Mouse (Mus musculus) midbrain, embryonic 11.5 days (tissue): ENCODE measurements around the gene Rpl9-ps6. TPM values are rescaled to one million over a fixed set of nuclear protein-coding genes. Genes with fewer than 3 reads are reported as not detected.

ENCODE experiments used
- ATAC-seq: fragments of 200-750 bp; cut with Nextera tagmentation; 2 replicates; pipeline ENCODE4 v1.8.0; 2017; ENCODE audit warnings: moderate TSS enrichment, moderate library complexity; ENCODE audit not compliant: low FRiP score
- DNase-seq: peaks from one replicate; pipeline ENCODE4 v3.0.0; 2015; ENCODE audit warnings: low spot score; ENCODE audit errors: missing footprints
- H3K27ac ChIP-seq: fragments of 300-500 bp; sonication (generic); 2 replicates; pipeline ENCODE4 v1.5.1; 2014; ENCODE audit warnings: low read depth, low read length
- H3K27me3 ChIP-seq: fragments of 300-500 bp; sonication (generic); 2 replicates; pipeline ENCODE4 v1.6.1; 2014; ENCODE audit warnings: mild to moderate bottlenecking, low read length, moderate library complexity, mixed read lengths; ENCODE audit not compliant: control insufficient read depth, insufficient read depth
- H3K36me3 ChIP-seq: fragments of 300-500 bp; sonication (generic); 2 replicates; pipeline ENCODE4 v1.6.1; 2014; ENCODE audit warnings: mild to moderate bottlenecking, low read length, moderate library complexity, mixed read lengths; ENCODE audit not compliant: control insufficient read depth, insufficient read depth
- H3K4me1 ChIP-seq: fragments of 300-500 bp; sonication (generic); 2 replicates; pipeline ENCODE4 v1.6.1; 2014; ENCODE audit warnings: low read length; ENCODE audit not compliant: control insufficient read depth, insufficient read depth
- H3K4me2 ChIP-seq: fragments of 300-500 bp; sonication (generic); 2 replicates; pipeline ENCODE4 v1.6.1; 2014; ENCODE audit warnings: mild to moderate bottlenecking, moderate library complexity
- H3K4me3 ChIP-seq: fragments of 300-500 bp; sonication (generic); 2 replicates; pipeline ENCODE4 v1.5.1; 2014; ENCODE audit warnings: low read depth, low read length
- H3K9ac ChIP-seq: fragments of 300-500 bp; sonication (generic); 2 replicates; pipeline ENCODE4 v1.6.1; 2014; ENCODE audit warnings: low read length
- H3K9me3 ChIP-seq: fragments of 300-500 bp; sonication (generic); 2 replicates; pipeline ENCODE4 v1.6.1; 2016; ENCODE audit warnings: low read length; ENCODE audit not compliant: control insufficient read depth
- WGBS: fragments of 180-500 bp; shearing (Covaris S2); extraction: QIAGEN DNeasy Blood & Tissue Kit; methylation state at CpG from one replicate; pipeline ENCODE4 v1.1.7; 2014; 5-methylcytosine and 5-hydroxymethylcytosine counted together
- polyA plus RNA-seq: library from polyadenylated mRNA; unstranded; fragments of >200 nt; fragmentation: Nextera tagmentation; extraction: Ambion mirVana; gene quantifications from 2 replicates; pipeline ENCODE4 v1.2.1, GENCODE M21; 2014

Rpl9-ps6 gene
- polyA plus RNA-seq = 78.5 and 81.3 TPM in 2 replicates

GRCm38 (mm10) chr19:32466478-32466877 lies at the start of gene Rpl9-ps6:
Rpl9-ps6 (minus strand) TSS chr19:32466578.
- Histone ChIP-seq H3K9ac (no peak within 1 kb of the TSS), H3K27me3 (no peaks in the 10 kb centered on the region), H3K36me3 (no peaks in the 10 kb centered on the region), H3K4me2 (no peak within 1 kb of the TSS), H3K4me1 (no peaks in the 10 kb centered on the region), H3K27ac (no peak within 1 kb of the TSS), H3K4me3 (no peak within 1 kb of the TSS), H3K9me3 (no peaks in the 10 kb centered on the region)
- no peak for ATAC-seq
- 84% methylated on average over 5 of the region's 6 CpGs for WGBS
- no peak for DNase-seq

GRCm38 (mm10) chr19:32512518-32512917 lies 46.1 kb upstream of the Rpl9-ps6 start:
- DNase-seq (peak; percentile 44), ATAC-seq (no peak)
- Histone ChIP-seq H3K4me3 (no peak overlapping the region), H3K9me3 (peaks cover 4% of the 10 kb centered on the region), H3K4me1 (no peaks in the 10 kb centered on the region), H3K36me3 (peaks cover 12% of the 10 kb centered on the region), H3K27me3 (no peaks in the 10 kb centered on the region), H3K4me2 (no peak overlapping the region), H3K27ac (no peak overlapping the region), H3K9ac (no peak overlapping the region)
- WGBS = 40% methylated on average over 1 of the region's 1 CpGs

- 93% methylated on average over 6 of the region's 6 CpGs for WGBS
- Histone ChIP-seq H3K4me2 (no peak overlapping the region), H3K9ac (no peak overlapping the region), H3K4me3 (no peak overlapping the region), H3K27me3 (no peaks in the 10 kb centered on the region), H3K27ac (no peak overlapping the region), H3K36me3 (peaks cover 12% of the 10 kb centered on the region), H3K9me3 (peaks cover 4% of the 10 kb centered on the region), H3K4me1 (no peaks in the 10 kb centered on the region)
- DNase-seq (no peak), ATAC-seq (no peak)
Observed at GRCm38 (mm10) chr19:32510962-32511361, 44.6 kb upstream of the Rpl9-ps6 start.

- no peak for DNase-seq
Observed at GRCm38 (mm10) chr19:32510267-32510666, 43.9 kb upstream of the Rpl9-ps6 start.

GRCm38 (mm10) chr19:32507526-32507925 lies 41.1 kb upstream of the Rpl9-ps6 start:
- 93% methylated on average over 9 of the region's 9 CpGs for WGBS
- Histone ChIP-seq H3K4me3 (no peak overlapping the region), H3K9ac (no peak overlapping the region), H3K27me3 (no peaks in the 10 kb centered on the region), H3K36me3 (peaks cover 8% of the 10 kb centered on the region), H3K9me3 (peaks cover 4% of the 10 kb centered on the region), H3K4me1 (no peaks in the 10 kb centered on the region), H3K4me2 (no peak overlapping the region), H3K27ac (no peak overlapping the region)
- DNase-seq = peak; percentile 39
- no peak for ATAC-seq

More at GRCm38 (mm10) chr19:32510267-32510666, 43.9 kb upstream of the Rpl9-ps6 start:
- no peak overlapping the region for H3K27ac ChIP-seq
- H3K4me1 ChIP-seq = no peaks in the 10 kb centered on the region
- H3K36me3 ChIP-seq = peaks cover 12% of the 10 kb centered on the region
- no peak overlapping the region for H3K4me2 ChIP-seq
- no peaks in the 10 kb centered on the region for H3K27me3 ChIP-seq
- H3K4me3 ChIP-seq = no peak overlapping the region
- no peak overlapping the region for H3K9ac ChIP-seq
- no peak for ATAC-seq
- WGBS = 87% methylated on average over 3 of the region's 3 CpGs
- H3K9me3 ChIP-seq = peaks cover 4% of the 10 kb centered on the region

- ATAC-seq (no peak), DNase-seq (peak; percentile 17)
- Histone ChIP-seq H3K36me3 (peaks cover 8% of the 10 kb centered on the region), H3K9me3 (peaks cover 3% of the 10 kb centered on the region), H3K4me1 (no peaks in the 10 kb centered on the region), H3K27me3 (no peaks in the 10 kb centered on the region), H3K4me2 (no peak overlapping the region), H3K27ac (no peak overlapping the region), H3K9ac (no peak overlapping the region), H3K4me3 (no peak overlapping the region)
- WGBS = 92% methylated on average over 6 of the region's 6 CpGs
Observed at GRCm38 (mm10) chr19:32507100-32507499, 40.7 kb upstream of the Rpl9-ps6 start.

GRCm38 (mm10) chr19:32506514-32506913 lies 40.1 kb upstream of the Rpl9-ps6 start:
- Histone ChIP-seq H3K27me3 (no peaks in the 10 kb centered on the region), H3K36me3 (peaks cover 6% of the 10 kb centered on the region), H3K4me1 (no peaks in the 10 kb centered on the region), H3K4me2 (no peak overlapping the region), H3K9ac (no peak overlapping the region), H3K9me3 (no peaks in the 10 kb centered on the region), H3K4me3 (no peak overlapping the region), H3K27ac (no peak overlapping the region)
- DNase-seq (peak; percentile 26), ATAC-seq (no peak)
- WGBS = 95% methylated on average over 5 of the region's 5 CpGs

- WGBS = 87% methylated on average over 8 of the region's 8 CpGs
- Histone ChIP-seq H3K4me1 (no peaks in the 10 kb centered on the region), H3K9me3 (no peaks in the 10 kb centered on the region), H3K27me3 (no peaks in the 10 kb centered on the region), H3K9ac (no peak overlapping the region), H3K27ac (no peak overlapping the region), H3K36me3 (peaks cover 4% of the 10 kb centered on the region), H3K4me2 (no peak overlapping the region), H3K4me3 (no peak overlapping the region)
- ATAC-seq (no peak), DNase-seq (peak; percentile 21)
Observed at GRCm38 (mm10) chr19:32506081-32506480, 39.7 kb upstream of the Rpl9-ps6 start.

- DNase-seq (peak; percentile 81), ATAC-seq (no peak)
- Histone ChIP-seq H3K36me3 (peaks cover 4% of the 10 kb centered on the region; the same call in 1 of the 2 replicates), H3K9me3 (no peaks in the 10 kb centered on the region), H3K27me3 (no peaks in the 10 kb centered on the region), H3K27ac (no peak overlapping the region), H3K4me2 (no peak overlapping the region), H3K4me1 (no peaks in the 10 kb centered on the region), H3K4me3 (no peak overlapping the region), H3K9ac (no peak overlapping the region)
- WGBS = 90% methylated on average over 6 of the region's 6 CpGs
Observed at GRCm38 (mm10) chr19:32501414-32501813, 35.0 kb upstream of the Rpl9-ps6 start.
